Mouse (Mus musculus): ENCODE measurements around the gene U2surp.
"Not testable (repeated sequence)": the region's sequence is repeated elsewhere in the genome, so short reads cannot be mapped to it uniquely, and the experiment has no call there.

Gene U2surp

DNA sequence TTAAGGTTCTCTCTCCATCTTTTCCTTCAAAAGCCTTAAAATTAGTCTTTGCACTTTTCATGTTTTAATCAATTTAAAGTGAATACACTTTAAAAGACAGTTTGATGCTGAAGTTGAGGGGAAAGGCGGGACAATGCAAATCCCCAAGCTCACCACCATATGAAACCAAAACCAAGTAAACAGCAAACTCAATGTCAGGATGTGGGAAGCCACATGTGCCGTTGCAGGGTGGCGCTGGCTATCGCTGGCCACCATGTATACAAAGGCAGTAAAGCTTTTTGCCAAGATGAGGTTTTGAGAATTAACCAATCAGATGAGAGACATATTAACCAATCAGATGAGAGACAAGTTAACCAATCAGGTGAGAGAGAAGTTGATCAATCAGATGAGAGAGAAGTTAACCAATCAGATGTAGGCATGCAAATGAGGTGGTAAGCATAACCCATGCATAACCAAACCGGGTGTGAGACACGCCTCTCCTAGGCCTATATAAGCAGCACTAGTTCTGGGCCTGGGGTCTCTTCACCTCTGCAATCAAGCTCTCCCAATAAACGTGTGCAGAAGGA is 42.7 kb downstream of the U2surp start:
- not testable (repeated sequence) for DNase-seq (ENCODE audit: low spot score in 2 of 2)

DNA sequence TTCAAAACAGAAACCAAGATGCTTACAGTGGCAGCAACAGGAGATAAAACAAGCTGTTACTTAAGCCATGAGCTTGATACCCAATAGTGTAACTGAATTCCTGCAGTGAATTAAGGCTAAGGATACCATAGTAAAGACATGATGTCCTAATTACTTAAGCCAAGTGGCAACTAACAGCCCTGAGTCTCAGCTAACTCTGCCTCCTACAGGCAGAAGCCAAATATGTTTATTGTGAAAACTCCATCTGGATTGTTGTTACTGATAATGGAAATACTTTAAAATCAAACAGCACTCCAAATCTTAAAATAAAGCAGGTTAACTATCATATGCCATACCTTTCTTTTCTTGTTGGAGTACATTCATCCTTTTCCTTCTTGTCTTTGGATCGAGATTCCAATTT is 47.8 kb downstream of the U2surp start:
- DNase-seq (ENCODE audit: low spot score in 2 of 2) = no peak

DNA sequence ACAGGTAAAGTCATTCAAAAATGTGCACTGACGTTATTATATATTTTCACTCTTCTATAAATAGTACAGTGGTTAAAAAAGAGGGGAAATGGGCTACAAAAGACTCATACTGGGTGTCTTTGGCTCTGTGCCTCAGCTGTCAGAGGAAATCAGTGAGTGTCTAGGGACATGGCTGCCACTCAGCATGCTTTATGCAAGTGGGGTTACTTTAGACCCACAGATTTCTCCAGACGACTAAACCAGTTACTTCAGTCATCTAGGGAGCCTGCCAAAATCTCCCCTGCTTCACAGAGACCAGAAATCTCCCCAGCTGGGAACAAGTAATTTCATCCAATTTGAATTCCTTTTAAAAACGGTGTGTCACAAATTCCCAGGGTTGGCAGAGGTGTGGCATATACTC is 59.9 kb downstream of the U2surp start:
- no peak for DNase-seq (ENCODE audit: low spot score in 2 of 2)

DNA sequence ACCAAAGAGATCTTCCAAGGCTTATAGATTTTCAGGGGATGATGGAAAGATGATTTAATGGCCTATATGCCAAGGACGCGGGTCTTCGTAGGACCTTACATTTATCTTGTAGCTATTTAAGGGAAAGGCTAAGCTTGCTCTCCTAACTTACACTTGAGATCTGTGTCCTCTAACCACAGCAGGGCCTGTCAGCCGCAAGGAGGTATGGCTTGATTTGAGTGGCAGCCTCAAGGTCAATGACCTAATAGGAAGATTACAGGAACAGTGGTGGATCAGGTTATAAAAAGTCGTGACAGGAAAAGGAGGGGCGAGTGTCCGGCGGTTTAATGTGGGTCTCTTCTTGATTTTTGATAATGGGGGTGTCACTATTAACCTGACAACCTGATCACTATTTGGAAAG is 61.2 kb downstream of the U2surp start:
- no peak for DNase-seq (ENCODE audit: low spot score in 2 of 2)

DNA sequence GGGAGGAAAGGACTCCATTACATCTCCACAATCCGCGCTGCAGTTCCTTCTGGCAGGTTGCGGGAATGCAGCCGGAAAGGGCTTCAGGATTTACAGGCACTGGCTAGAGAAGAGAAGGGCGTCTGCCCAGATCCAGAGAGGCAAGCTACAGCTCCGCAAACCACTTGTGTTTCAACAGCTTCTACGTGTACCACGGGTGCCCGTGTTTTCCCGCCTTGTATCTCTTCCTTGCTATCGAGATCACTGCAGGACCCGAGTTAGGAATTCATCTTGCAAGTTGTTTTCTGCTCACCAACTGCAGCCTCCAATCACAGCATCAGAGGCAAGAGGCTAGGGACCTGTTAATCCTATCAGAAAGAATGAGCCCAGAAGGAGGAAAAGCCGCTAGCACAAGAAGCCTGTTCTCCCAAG is 69.5 kb downstream of the U2surp start:
- peak; percentile 9 to 14 for DNase-seq (ENCODE audit: low spot score in 2 of 2)

DNA sequence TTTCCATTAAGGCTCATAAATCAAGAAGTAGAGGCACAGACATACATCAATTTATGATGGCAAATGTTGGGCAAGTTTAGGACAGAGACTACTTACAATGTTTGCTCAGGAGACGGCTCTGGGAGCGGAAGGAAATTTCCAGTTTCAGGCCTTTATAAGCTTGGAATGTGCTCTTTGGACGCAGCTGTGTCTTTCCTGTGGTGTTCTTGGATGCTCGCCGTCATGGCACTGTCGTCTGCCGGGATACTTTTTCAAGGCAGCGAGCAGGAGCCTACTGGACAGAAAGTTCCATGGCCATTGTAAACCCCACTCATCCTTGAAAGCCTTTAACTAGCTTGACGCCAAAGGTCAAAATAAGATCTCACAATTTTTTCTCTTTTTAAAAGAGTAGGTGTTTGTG is 73.9 kb downstream of the U2surp start:
- DNase-seq (ENCODE audit: low spot score in 2 of 2) = no peak

DNA sequence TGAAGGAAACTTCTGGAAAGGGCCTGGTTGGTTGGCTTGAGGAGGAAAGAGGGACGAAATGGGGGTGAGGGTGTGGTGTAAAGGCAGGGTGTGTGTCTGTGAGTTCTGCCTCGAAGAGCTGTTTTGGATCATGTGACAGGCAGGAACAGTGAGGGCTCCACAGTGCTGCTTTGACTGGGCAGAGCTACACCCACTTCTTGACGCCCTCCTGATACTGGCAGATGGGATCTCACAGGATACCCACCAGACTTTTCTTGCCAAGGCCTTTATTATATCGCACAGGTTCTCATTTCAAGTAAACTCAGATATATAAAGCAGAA is 75.5 kb downstream of the U2surp start:
- DNase-seq (ENCODE audit: low spot score in 2 of 2) = no peak

DNA sequence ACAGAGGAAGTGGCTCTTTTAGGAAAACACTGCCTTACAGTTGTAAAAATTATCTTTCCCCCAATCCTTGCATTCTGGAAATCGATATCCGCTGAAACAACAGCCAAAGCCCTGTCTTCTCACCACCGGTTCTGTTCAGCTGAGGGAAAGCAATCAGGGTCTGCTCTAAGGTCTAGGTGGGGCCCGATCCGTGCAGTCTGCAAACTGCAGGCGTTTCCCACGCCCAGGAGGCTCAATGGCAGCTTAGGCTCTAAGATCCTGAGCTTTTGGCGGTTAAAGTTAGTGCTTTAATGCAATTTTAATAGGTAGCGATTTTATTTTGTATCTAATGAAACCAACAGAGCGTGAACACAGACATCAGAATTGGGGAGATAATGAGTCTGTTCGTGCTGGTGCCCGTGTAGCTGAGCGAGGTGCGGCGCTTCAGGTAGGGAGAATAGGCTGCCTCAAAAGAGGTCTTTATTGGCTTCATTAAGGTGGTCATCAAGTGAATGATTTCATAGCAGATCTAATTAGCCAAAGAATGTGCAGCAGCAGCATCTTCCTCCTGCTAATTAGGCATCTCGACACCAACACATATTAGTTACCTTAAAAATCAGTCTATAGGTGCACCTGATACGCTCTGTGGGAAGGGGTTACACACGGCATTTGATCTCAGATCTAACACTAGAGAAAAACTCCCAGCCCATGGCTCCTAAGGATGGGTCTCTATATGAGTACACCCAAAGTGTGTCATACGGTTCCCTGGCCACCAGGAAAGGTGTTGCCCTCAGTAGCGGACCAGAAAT is 76.1 kb downstream of the U2surp start:
- no peak for DNase-seq (ENCODE audit: low spot score in 2 of 2)

DNA sequence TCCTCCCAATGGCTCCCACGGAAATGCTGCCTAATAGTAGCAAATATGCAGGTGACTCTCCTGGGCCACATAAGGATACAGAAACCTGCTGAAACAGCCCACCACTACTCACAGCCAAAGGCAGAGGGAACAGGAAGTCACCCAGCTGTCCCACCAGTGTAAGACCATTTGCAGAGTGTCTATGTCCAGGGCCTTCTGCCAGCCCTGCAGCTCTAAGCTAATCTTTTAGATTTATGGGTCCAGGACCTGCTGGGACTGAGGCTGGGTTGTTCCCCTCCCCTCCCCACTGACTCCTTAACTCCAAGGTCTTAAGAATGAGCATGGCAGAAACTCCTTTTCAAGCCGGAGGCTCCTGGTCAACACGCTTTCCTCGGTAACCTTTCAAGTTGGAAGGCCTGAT is 83.5 kb downstream of the U2surp start:
- DNase-seq (ENCODE audit: low spot score in 2 of 2) = no peak

DNA sequence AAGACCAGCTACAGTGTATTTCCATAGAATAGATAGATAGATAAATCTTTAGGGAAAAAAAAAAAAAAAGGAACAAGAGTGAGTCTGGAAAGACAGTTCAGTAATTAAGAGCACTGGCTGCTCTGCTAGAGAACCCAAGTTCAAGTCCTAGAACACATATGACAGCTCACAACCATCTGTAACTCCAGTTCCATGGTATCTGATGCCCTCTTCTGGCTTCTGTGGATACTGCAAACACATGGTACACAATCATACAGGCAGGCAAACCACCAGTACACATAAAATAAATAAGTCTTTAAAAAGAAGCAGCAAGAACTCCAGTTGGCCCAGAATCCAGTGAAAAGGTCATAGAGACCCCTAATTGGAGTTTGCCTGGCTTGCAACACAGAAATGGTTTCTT is 97.9 kb downstream of the U2surp start:
- DNase-seq (ENCODE audit: low spot score in 2 of 2) = no peak

DNA sequence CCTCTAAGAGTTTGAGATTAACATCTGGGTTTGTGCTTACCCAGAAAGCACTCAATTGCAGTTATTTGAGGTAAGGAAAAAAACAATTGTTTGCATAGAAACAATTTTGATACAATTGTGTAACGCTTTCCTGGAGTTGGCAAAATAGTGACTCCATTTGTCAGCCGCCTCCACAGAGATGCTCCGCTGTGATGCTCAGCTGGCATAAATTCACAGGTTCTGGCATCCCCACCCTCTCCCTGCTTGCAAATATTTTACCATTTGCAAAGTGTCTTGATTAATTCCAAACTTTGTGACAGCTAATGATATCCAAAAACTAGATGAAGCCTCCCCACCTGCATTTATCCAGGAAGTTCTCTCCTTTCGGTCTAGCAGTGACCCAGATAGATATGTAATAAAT is 99.7 kb downstream of the U2surp start:
- DNase-seq (ENCODE audit: low spot score in 2 of 2) = no peak

DNA sequence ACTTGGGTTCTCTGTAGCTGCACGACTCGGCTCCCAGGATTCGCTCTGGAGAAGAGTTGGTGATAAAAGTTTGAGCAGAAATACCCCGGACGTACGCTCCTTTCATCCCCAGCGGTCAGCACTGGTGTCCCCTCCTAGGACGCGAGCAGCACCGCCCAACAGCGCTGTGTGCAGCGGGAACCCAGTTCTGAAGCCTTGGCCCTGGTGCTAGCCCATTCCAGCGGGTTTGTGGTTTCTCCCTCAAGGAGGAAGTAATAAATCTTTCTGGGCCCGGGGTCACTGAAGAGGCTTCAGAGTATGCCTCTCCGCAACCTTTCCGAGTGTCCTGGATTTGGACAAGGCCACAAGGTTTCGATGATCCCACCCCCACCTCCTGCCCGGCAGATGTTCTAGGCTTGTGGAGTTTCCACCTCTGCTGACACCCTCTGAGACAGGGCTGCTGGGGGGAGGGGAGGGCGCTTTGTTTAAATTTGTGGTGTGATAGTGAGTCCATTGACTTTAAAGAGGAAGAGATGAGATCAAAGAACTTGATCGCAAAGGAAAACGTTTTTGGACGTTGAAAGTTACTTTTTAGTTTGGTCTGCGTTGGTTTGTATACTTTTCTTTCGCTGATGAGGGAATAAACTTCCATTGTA is 104.1 kb downstream of the U2surp start:
- DNase-seq (ENCODE audit: low spot score in 2 of 2) = no peak
